Mouse (Mus musculus): Measurements from ENCODE around the gene Slfn14. TPM values are rescaled to one million over a fixed set of nuclear protein-coding genes. Genes with fewer than 3 reads are reported as not detected.
"Not testable (repeated sequence)": the region's sequence is repeated elsewhere in the genome, so short reads cannot be mapped to it uniquely, and the experiment has no call there.

Gene Slfn14
- polyA plus RNA-seq (2012; fragmentation: generic; extraction: Trizol) = 0.01 TPM

- Histone ChIP-seq H3K4me3 (no peak within 1 kb of the TSS), H3K36me3 (ENCODE audit: control insufficient read depth, insufficient read depth) (no peaks in the 10 kb centered on the region), H3K27me3 (ENCODE audit: control insufficient read depth, insufficient read depth, insufficient read length) (peaks cover 17% of the 10 kb centered on the region), H3ac (ENCODE audit: control insufficient read depth, insufficient read length) (no peak within 1 kb of the TSS), H3K4me2 (ENCODE audit: low read depth) (no peak within 1 kb of the TSS), H3K79me2 (ENCODE audit: control insufficient read depth, insufficient read depth) (no peaks in the 10 kb centered on the region)
- TF ChIP-seq MYOD1 (IDR thresholded peaks at IDR 0.05; ENCODE audit: control insufficient read depth in 1 of 3, insufficient read length in 2 of 3, low read depth in 2 of 3) (no peak), CEBPB (IDR thresholded peaks at IDR 0.05; ENCODE audit: insufficient read depth, poor library complexity, severe bottlenecking) (no peak), MYOG (IDR thresholded peaks at IDR 0.05; ENCODE audit: control insufficient read depth in 1 of 3, insufficient read depth in 1 of 3, insufficient read length in 2 of 3, low read depth in 2 of 3) (no peak), REST (IDR thresholded peaks at IDR 0.05; ENCODE audit: insufficient read depth, insufficient read length) (no peak), E2F4 (IDR thresholded peaks at IDR 0.05; ENCODE audit: insufficient read depth) (no peak), POLR2AphosphoS2 (IDR thresholded peaks at IDR 0.05; ENCODE audit: insufficient read length, low read depth) (no peak), MAX (IDR thresholded peaks at IDR 0.05; ENCODE audit: low read depth) (no peak), SRF (IDR thresholded peaks at IDR 0.05; ENCODE audit: control insufficient read depth, insufficient read length, low read depth) (no peak), TCF3 (IDR thresholded peaks at IDR 0.05; ENCODE audit: insufficient read length, low read depth) (no peak), POLR2A (IDR thresholded peaks at IDR 0.05; ENCODE audit: insufficient read length, low read depth) (no peak), USF1 (IDR thresholded peaks at IDR 0.05; ENCODE audit: low read depth) (no peak), TCF12 (IDR thresholded peaks at IDR 0.05; ENCODE audit: insufficient read depth, poor library complexity, severe bottlenecking) (no peak)
These were observed at the start of gene Slfn14 for GRCm38 (mm10) chr11:83286566-83286965. Gene Slfn14, minus strand, starts transcription at chr11:83286726.

- Histone ChIP-seq H3K79me2 (ENCODE audit: control insufficient read depth, insufficient read depth) (peaks cover 4% of the 10 kb centered on the region), H3K36me3 (ENCODE audit: control insufficient read depth, insufficient read depth) (peaks cover 64% of the 10 kb centered on the region), H3K4me3 (no peak overlapping the region), H3K27me3 (ENCODE audit: control insufficient read depth, insufficient read depth, insufficient read length) (no peaks in the 10 kb centered on the region), H3K4me2 (ENCODE audit: low read depth) (no peak overlapping the region), H3ac (ENCODE audit: control insufficient read depth, insufficient read length) (no peak overlapping the region)
- TF ChIP-seq CEBPB (IDR thresholded peaks at IDR 0.05; ENCODE audit: insufficient read depth, poor library complexity, severe bottlenecking) = no peak
- TF ChIP-seq REST (IDR thresholded peaks at IDR 0.05; ENCODE audit: insufficient read depth, insufficient read length) = no peak
- no peak for TF ChIP-seq POLR2A (IDR thresholded peaks at IDR 0.05; ENCODE audit: insufficient read length, low read depth)
- TF ChIP-seq TCF12 (IDR thresholded peaks at IDR 0.05; ENCODE audit: insufficient read depth, poor library complexity, severe bottlenecking) = no peak
- no peak for TF ChIP-seq USF1 (IDR thresholded peaks at IDR 0.05; ENCODE audit: low read depth)
- TF ChIP-seq E2F4 (IDR thresholded peaks at IDR 0.05; ENCODE audit: insufficient read depth) = no peak
- no peak for TF ChIP-seq TCF3 (IDR thresholded peaks at IDR 0.05; ENCODE audit: insufficient read length, low read depth)
- TF ChIP-seq MYOG (IDR thresholded peaks at IDR 0.05; ENCODE audit: control insufficient read depth in 1 of 3, insufficient read depth in 1 of 3, insufficient read length in 2 of 3, low read depth in 2 of 3) = no peak
- no peak for TF ChIP-seq POLR2AphosphoS2 (IDR thresholded peaks at IDR 0.05; ENCODE audit: insufficient read length, low read depth)
- TF ChIP-seq MYOD1 (IDR thresholded peaks at IDR 0.05; ENCODE audit: control insufficient read depth in 1 of 3, insufficient read length in 2 of 3, low read depth in 2 of 3) = no peak
- no peak for TF ChIP-seq SRF (IDR thresholded peaks at IDR 0.05; ENCODE audit: control insufficient read depth, insufficient read length, low read depth)
- TF ChIP-seq MAX (IDR thresholded peaks at IDR 0.05; ENCODE audit: low read depth) = no peak
These were observed 49.3 kb upstream of the Slfn14 start for GRCm38 (mm10) chr11:83335826-83336225.

- Histone ChIP-seq H3K36me3 (ENCODE audit: control insufficient read depth, insufficient read depth) (peaks cover 36% of the 10 kb centered on the region), H3K79me2 (ENCODE audit: control insufficient read depth, insufficient read depth) (peaks cover 4% of the 10 kb centered on the region), H3ac (ENCODE audit: control insufficient read depth, insufficient read length) (no peak overlapping the region), H3K27me3 (ENCODE audit: control insufficient read depth, insufficient read depth, insufficient read length) (no peaks in the 10 kb centered on the region), H3K4me3 (no peak overlapping the region), H3K4me2 (ENCODE audit: low read depth) (no peak overlapping the region)
- TF ChIP-seq TCF3 (IDR thresholded peaks at IDR 0.05; ENCODE audit: insufficient read length, low read depth) (no peak), USF1 (IDR thresholded peaks at IDR 0.05; ENCODE audit: low read depth) (no peak), POLR2A (IDR thresholded peaks at IDR 0.05; ENCODE audit: insufficient read length, low read depth) (no peak), E2F4 (IDR thresholded peaks at IDR 0.05; ENCODE audit: insufficient read depth) (no peak), MYOD1 (IDR thresholded peaks at IDR 0.05; ENCODE audit: control insufficient read depth in 1 of 3, insufficient read length in 2 of 3, low read depth in 2 of 3) (no peak), POLR2AphosphoS2 (IDR thresholded peaks at IDR 0.05; ENCODE audit: insufficient read length, low read depth) (no peak), TCF12 (IDR thresholded peaks at IDR 0.05; ENCODE audit: insufficient read depth, poor library complexity, severe bottlenecking) (no peak), SRF (IDR thresholded peaks at IDR 0.05; ENCODE audit: control insufficient read depth, insufficient read length, low read depth) (no peak), MYOG (IDR thresholded peaks at IDR 0.05; ENCODE audit: control insufficient read depth in 1 of 3, insufficient read depth in 1 of 3, insufficient read length in 2 of 3, low read depth in 2 of 3) (no peak), CEBPB (IDR thresholded peaks at IDR 0.05; ENCODE audit: insufficient read depth, poor library complexity, severe bottlenecking) (no peak)
These were observed 40.9 kb upstream of the Slfn14 start for GRCm38 (mm10) chr11:83327427-83327826.

DNA sequence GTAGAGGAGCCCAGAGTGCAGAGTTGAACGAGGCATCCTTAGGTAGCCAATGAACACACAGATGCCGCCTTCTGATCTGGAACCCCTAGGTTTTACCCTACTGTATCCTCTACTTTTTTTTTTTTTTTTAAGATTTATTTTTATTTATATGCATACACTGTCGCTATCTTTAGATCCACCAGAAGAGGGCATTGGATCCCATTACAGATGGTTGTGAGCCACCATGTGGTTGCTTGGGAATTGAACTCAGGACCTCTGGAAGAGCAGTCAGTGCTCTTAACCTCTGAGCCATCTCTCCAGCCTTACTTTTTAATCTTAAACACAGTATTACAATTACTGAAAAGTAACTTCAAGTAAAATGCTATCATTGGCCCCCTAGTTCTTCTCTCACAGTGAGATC, 40.2 kb upstream of the Slfn14 start:
- H3K27me3 ChIP-seq (ENCODE audit: control insufficient read depth, insufficient read depth, insufficient read length); H3K4me3 ChIP-seq; H3ac ChIP-seq (ENCODE audit: control insufficient read depth, insufficient read length); H3K4me2 ChIP-seq (ENCODE audit: low read depth); H3K79me2 ChIP-seq (ENCODE audit: control insufficient read depth, insufficient read depth): not testable (repeated sequence)
- H3K36me3 ChIP-seq (ENCODE audit: control insufficient read depth, insufficient read depth) = peaks cover 42% of the 10 kb centered on the region

GRCm38 (mm10) chr11:83319048-83319447, 32.5 kb upstream of the Slfn14 start:
- no peak overlapping the region for H3K4me3 ChIP-seq
- no peak overlapping the region for H3ac ChIP-seq (ENCODE audit: control insufficient read depth, insufficient read length)
- peaks cover 13% of the 10 kb centered on the region for H3K79me2 ChIP-seq (ENCODE audit: control insufficient read depth, insufficient read depth)
- no peak overlapping the region for H3K4me2 ChIP-seq (ENCODE audit: low read depth)
- TF ChIP-seq E2F4 (IDR thresholded peaks at IDR 0.05; ENCODE audit: insufficient read depth) (no peak), USF1 (IDR thresholded peaks at IDR 0.05; ENCODE audit: low read depth) (no peak), TCF3 (IDR thresholded peaks at IDR 0.05; ENCODE audit: insufficient read length, low read depth) (no peak), REST (IDR thresholded peaks at IDR 0.05; ENCODE audit: insufficient read depth, insufficient read length) (no peak), POLR2AphosphoS2 (IDR thresholded peaks at IDR 0.05; ENCODE audit: insufficient read length, low read depth) (no peak), TCF12 (IDR thresholded peaks at IDR 0.05; ENCODE audit: insufficient read depth, poor library complexity, severe bottlenecking) (no peak)
- H3K36me3 ChIP-seq (ENCODE audit: control insufficient read depth, insufficient read depth) = peaks cover 29% of the 10 kb centered on the region
- H3K27me3 ChIP-seq (ENCODE audit: control insufficient read depth, insufficient read depth, insufficient read length) = no peaks in the 10 kb centered on the region

Data from myocyte (in vitro differentiated cells).